Mouse (Mus musculus) embryonic facial prominence, embryonic 11.5 days (tissue): ENCODE data around the gene Tssk6. TPM values are rescaled to one million over a fixed set of nuclear protein-coding genes. Genes with fewer than 3 reads are reported as not detected.

ENCODE experiments used
- ATAC-seq: fragments of 200-750 bp; cut with Nextera tagmentation; replicated peaks from 2 replicates; pipeline ENCODE4 v1.8.0; 2017; ENCODE audit warnings: low read depth; ENCODE audit not compliant: insufficient number of reproducible peaks, low FRiP score, low TSS enrichment
- DNase-seq: peaks from one replicate; pipeline ENCODE4 v3.0.0-alpha.2; 2015; ENCODE audit warnings: low spot score
- H3K27ac ChIP-seq: fragments of 300-500 bp; sonication (generic); replicated peaks from 2 replicates; pipeline ENCODE4 v1.5.1; 2014; ENCODE audit warnings: mild to moderate bottlenecking, low read depth, low read length, control low read depth
- H3K27me3 ChIP-seq: fragments of 300-500 bp; sonication (generic); 2 replicates; pipeline ENCODE4 v1.6.1; 2014; ENCODE audit warnings: mild to moderate bottlenecking, low read length, moderate library complexity, mixed read lengths; ENCODE audit not compliant: control insufficient read depth, insufficient read depth
- H3K36me3 ChIP-seq: fragments of 300-500 bp; sonication (generic); replicated peaks from 2 replicates; pipeline ENCODE4 v1.6.1; 2014; ENCODE audit warnings: low read depth, mild to moderate bottlenecking, low read length, moderate library complexity, mixed read lengths; ENCODE audit not compliant: control insufficient read depth, insufficient read depth
- H3K4me1 ChIP-seq: fragments of 300-500 bp; sonication (generic); 2 replicates; pipeline ENCODE4 v1.6.1; 2014; ENCODE audit warnings: low read length, mixed read lengths; ENCODE audit not compliant: control insufficient read depth, insufficient read depth
- H3K4me2 ChIP-seq: fragments of 300-500 bp; sonication (generic); 2 replicates; pipeline ENCODE4 v1.6.1; 2014; ENCODE audit warnings: low read depth, mild to moderate bottlenecking, control low read depth, low read length, moderate library complexity
- H3K4me3 ChIP-seq: fragments of 300-500 bp; sonication (generic); 2 replicates; pipeline ENCODE4 v1.5.1; 2014; ENCODE audit warnings: low read depth, low read length, control low read depth
- H3K9ac ChIP-seq: fragments of 300-500 bp; sonication (generic); replicated peaks from 2 replicates; pipeline ENCODE4 v1.6.1; 2014; ENCODE audit warnings: mild to moderate bottlenecking, control low read depth, low read length
- H3K9me3 ChIP-seq: fragments of 300-500 bp; sonication (generic); replicated peaks from 2 replicates; pipeline ENCODE4 v1.6.1; 2016; ENCODE audit warnings: mild to moderate bottlenecking, low read length, inconsistent platforms, mixed read lengths; ENCODE audit not compliant: control insufficient read depth
- WGBS: fragments of 180-500 bp; shearing (Covaris S2); extraction: QIAGEN DNeasy Blood & Tissue Kit; methylation state at CpG from one replicate; pipeline ENCODE4 v1.1.7; 2014; 5-methylcytosine and 5-hydroxymethylcytosine counted together
- polyA plus RNA-seq: library from polyadenylated mRNA; unstranded; fragments of >200 nt; fragmentation: Nextera tagmentation; extraction: Ambion mirVana; gene quantifications from 2 replicates; pipeline ENCODE4 v1.2.1, GENCODE M21; 2014

Tssk6 gene
- polyA plus RNA-seq = 3.2 and 3.7 TPM in 2 replicates

DNA sequence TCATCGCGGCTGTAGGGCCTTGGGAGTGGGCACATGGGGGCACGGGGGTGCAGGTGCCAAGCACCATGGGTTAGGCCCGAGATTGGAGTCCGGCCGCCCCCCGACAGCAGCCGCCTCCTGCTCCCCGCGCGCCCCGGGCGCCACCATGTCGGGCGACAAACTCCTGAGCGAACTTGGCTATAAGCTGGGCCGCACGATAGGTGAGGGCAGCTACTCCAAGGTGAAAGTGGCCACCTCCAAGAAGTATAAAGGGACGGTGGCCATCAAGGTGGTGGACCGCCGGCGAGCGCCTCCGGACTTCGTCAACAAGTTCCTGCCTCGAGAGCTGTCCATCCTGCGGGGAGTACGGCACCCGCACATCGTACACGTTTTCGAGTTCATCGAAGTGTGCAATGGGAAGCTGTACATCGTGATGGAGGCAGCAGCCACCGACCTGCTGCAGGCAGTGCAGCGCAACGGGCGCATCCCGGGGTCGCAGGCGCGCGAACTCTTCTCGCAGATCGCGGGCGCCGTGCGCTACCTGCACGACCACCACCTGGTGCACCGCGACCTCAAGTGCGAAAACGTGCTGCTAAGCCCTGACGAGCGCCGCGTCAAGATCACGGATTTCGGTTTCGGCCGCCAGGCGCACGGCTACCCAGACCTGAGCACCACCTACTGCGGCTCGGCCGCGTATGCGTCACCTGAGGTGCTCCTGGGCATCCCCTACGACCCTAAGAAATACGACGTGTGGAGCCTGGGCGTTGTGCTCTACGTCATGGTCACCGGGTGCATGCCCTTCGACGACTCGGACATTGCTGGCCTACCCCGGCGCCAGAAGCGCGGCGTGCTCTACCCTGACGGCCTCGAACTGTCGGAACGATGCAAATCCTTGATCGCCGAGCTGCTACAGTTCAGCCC, at the start of gene Tssk6, which contains the start of the genes Ndufa13 and Yjefn3:
Gene Tssk6 (plus strand): TSS at position 22 of the 900 bp plus-strand sequence.
Gene Ndufa13 (minus strand): TSS at position 396 of the 900 bp plus-strand sequence.
Gene Yjefn3 (minus strand): TSS at position 550 of the 900 bp plus-strand sequence.
- no peaks in the 10 kb centered on the region; the same call in 1 of the 2 replicates for H3K36me3 ChIP-seq
- no peaks in the 10 kb centered on the region for H3K4me1 ChIP-seq
- ATAC-seq (peak; percentile 49), DNase-seq (peak; percentile 48)
- 5% methylated on average over 89 of the region's 89 CpGs for WGBS
- no peaks in the 10 kb centered on the region for H3K27me3 ChIP-seq
- H3K9ac ChIP-seq = peak within 1 kb of the TSS; percentile 82
- peak within 1 kb of the TSS; percentile 75 for H3K4me3 ChIP-seq
- H3K27ac ChIP-seq = peak within 1 kb of the TSS; percentile 75
- peak within 1 kb of the TSS; percentile 94 for H3K4me2 ChIP-seq
- no peaks in the 10 kb centered on the region for H3K9me3 ChIP-seq

DNA sequence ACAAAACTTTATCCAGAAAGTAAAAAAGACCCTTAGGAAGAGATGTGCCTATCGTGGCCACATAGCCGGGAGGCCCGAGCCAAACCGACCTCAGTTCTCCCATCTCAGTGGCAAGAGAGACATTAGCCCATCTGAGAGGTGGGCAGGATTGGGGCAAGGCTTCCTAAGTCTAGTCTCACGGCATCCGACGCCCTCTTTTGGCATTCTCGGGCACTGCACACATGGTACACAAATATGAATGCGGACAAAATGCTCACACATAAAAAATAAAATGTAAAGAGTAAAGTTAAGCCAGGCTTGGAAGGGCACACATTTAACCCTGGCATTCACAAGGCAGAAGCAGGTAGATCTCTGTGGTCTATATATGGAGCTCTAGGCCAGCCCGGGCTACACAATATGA, 48.1 kb upstream of the Tssk6 start:
- H3K9me3 ChIP-seq = no peaks in the 10 kb centered on the region
- WGBS = 89% methylated on average over 10 of the region's 10 CpGs
- H3K36me3 ChIP-seq = no peaks in the 10 kb centered on the region
- H3K4me1 ChIP-seq = no peaks in the 10 kb centered on the region
- no peak for DNase-seq
- ATAC-seq = no peak
- no peak overlapping the region for H3K9ac ChIP-seq
- H3K27me3 ChIP-seq = no peaks in the 10 kb centered on the region
- H3K27ac ChIP-seq = no peak overlapping the region
- H3K4me2 ChIP-seq = no peak overlapping the region
- no peak overlapping the region for H3K4me3 ChIP-seq

DNA sequence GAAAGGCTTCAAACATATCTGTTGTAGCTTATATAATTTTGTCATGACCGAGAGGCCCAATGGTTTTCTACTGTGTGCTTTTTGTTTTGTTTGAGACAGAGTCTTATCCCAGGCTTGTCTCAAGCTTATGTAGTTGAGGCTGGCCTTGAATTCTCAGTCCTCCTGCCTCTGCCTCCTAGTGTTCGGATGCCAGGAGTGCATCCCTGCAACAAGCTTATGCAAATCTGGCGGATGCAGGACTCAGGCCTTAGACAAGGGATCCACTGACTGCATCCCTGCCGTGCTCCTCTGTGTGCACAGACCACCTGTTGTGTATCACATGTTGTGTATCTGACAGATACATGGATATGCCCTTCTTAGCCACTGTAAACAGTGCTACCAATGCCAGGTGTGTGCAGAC, 41.2 kb upstream of the Tssk6 start:
- Histone ChIP-seq H3K4me2 (no peak overlapping the region), H3K27me3 (no peaks in the 10 kb centered on the region), H3K4me3 (no peak overlapping the region), H3K27ac (no peak overlapping the region), H3K9ac (no peak overlapping the region), H3K9me3 (no peaks in the 10 kb centered on the region), H3K36me3 (no peaks in the 10 kb centered on the region), H3K4me1 (no peaks in the 10 kb centered on the region)
- no peak for DNase-seq
- WGBS = 51% methylated on average over 4 of the region's 4 CpGs
- ATAC-seq = no peak

DNA sequence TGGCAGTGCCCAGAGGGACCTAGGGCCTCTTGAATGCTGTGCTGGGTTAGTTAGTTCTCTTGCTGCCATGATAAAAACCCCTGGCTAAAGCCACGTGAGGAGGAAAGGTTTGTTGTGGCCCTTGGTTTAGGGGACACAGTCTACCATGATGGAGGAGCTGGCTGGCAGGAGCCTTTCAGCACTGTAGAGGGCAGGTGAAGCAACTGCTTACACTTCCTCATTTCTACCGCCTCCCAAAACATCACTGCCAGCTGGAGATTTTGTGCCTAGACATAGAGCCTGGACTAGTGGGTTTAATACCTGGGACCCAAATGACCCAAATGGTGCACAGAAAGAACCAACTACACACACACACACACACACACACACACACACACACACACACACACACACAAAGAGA, 40.7 kb upstream of the Tssk6 start:
- Histone ChIP-seq H3K9me3 (no peaks in the 10 kb centered on the region), H3K4me1 (no peaks in the 10 kb centered on the region), H3K4me2 (no peak overlapping the region), H3K9ac (no peak overlapping the region), H3K27me3 (no peaks in the 10 kb centered on the region), H3K27ac (no peak overlapping the region), H3K4me3 (no peak overlapping the region), H3K36me3 (no peaks in the 10 kb centered on the region)
- DNase-seq (no peak), ATAC-seq (no peak)
- WGBS = 60% methylated on average over 2 of the region's 2 CpGs

DNA sequence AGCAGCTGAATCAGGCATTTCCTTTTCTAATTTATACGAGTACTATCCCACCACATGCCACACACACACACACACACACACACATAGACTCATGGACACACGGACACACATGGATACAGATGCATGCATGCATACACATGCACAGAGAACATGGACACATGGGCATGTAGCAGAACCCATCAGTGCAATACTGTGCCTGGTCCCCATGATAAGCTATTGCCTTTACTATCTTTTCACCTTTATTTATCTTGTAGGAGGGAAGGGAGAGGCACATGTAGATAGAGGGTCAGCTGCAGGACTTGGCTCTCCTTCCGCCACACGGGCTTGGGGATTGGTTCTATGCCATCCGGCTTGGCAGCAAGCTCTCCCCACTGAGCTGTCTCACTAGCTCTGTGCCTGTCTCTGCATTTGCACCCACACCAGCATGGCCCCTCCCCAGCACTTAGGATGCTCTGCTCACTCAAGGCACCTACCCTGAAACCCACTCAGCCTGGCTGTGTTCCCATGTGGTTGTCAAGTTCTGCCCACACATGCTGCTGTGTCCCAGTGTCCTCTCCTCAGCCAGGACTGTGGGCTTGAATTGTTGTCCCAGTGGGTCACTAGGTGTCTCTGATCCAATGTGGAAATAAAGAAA, 38.5 kb upstream of the Tssk6 start:
- no peaks in the 10 kb centered on the region for H3K4me1 ChIP-seq
- no peak overlapping the region for H3K27ac ChIP-seq
- no peaks in the 10 kb centered on the region for H3K36me3 ChIP-seq
- no peak overlapping the region for H3K9ac ChIP-seq
- ATAC-seq = no peak
- H3K9me3 ChIP-seq = no peaks in the 10 kb centered on the region
- no peaks in the 10 kb centered on the region for H3K27me3 ChIP-seq
- H3K4me3 ChIP-seq = no peak overlapping the region
- DNase-seq = no peak
- WGBS = 90% methylated on average over 5 of the region's 5 CpGs
- H3K4me2 ChIP-seq = no peak overlapping the region

DNA sequence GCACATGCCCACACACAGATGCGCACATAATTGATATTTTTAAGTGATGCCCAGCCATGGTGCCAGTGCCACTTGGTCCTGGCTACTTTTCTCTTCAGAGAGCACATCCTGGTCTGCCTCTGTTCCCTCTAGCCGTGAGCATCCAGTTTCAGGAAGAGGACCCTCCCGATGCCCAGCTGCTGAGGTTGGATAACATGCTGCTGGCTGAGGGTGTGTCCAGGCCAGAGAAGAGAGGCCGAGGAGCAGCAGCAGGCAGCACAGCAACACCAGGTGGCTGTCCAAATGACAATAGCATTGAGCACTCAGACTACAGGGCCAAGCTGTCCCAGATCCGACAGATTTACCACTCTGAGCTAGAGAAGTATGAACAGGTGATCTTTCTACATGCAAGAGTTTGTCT, 37.8 kb upstream of the Tssk6 start:
- Histone ChIP-seq H3K4me3 (no peak overlapping the region), H3K4me2 (no peak overlapping the region), H3K9me3 (no peaks in the 10 kb centered on the region), H3K4me1 (no peaks in the 10 kb centered on the region), H3K9ac (no peak overlapping the region), H3K36me3 (no peaks in the 10 kb centered on the region), H3K27me3 (no peaks in the 10 kb centered on the region), H3K27ac (no peak overlapping the region)
- 70% methylated on average over 5 of the region's 5 CpGs for WGBS
- no peak for ATAC-seq
- DNase-seq = no peak

DNA sequence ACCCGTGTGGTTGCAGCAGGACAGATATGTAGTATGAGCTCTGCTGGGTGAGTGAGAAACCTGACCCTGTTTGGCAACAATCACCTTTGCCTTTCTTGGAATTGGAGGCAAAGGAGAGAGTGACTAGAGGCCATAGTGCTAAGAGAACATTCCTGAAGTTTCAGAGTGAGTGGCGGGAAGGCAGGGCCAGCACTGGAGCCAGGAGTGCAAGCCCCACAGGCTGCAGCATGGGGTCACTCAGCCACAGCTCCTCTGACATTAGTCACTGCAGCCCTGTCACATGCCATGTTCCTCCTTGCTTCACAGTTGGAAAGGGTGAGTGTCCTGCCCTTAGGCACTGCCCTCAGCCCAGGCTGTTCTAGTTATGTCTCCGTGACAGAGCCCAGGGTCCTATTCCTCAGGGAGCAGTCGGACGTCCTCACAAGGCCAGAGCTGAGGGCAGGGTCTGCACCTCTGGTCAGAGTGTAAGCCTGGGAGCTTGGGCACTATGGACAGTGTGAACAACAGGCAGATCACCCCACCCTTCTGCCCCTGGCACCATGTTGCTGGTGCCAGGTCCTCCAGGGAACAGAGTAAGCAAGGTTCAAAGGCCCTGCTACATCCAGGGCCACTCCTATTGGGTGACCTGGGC, 34.2 kb upstream of the Tssk6 start:
- no peak overlapping the region for H3K4me3 ChIP-seq

More for the DNA sequence above, 34.2 kb upstream of the Tssk6 start:
- Histone ChIP-seq H3K27me3 (no peaks in the 10 kb centered on the region), H3K36me3 (no peaks in the 10 kb centered on the region), H3K27ac (no peak overlapping the region), H3K9ac (no peak overlapping the region), H3K4me2 (no peak overlapping the region), H3K4me1 (no peaks in the 10 kb centered on the region), H3K9me3 (no peaks in the 10 kb centered on the region)
- ATAC-seq (no peak), DNase-seq (no peak)
- 58% methylated on average over 5 of the region's 5 CpGs for WGBS
